Mouse (Mus musculus): ENCODE results near the gene Isg15. TPM values are rescaled to one million over a fixed set of nuclear protein-coding genes. Genes with fewer than 3 reads are reported as not detected.

The Isg15 gene
- polyA plus RNA-seq, 1 experiment from 2014 or later: 0.47 TPM

- ATAC-seq (replicated peaks; ENCODE audit: low FRiP score) (no peak), DNase-seq (ENCODE audit: low spot score) (peak; percentile 70)
- peaks cover 36% of the 10 kb centered on the region for H3K4me1 ChIP-seq (replicated peaks; ENCODE audit: control insufficient read depth, insufficient read depth, low read length)
- H3K4me3 ChIP-seq (ENCODE audit: low read depth, low read length): peak overlapping the region; percentile 88
- peak overlapping the region; percentile 56 for H3K27ac ChIP-seq (ENCODE audit: low read depth, low read length)
- H3K9ac ChIP-seq (ENCODE audit: low read depth, low read length): peak overlapping the region; percentile 82
- peaks cover 8% of the 10 kb centered on the region for H3K27me3 ChIP-seq (replicated peaks; ENCODE audit: control insufficient read depth, insufficient read depth, low read length)
- no peaks in the 10 kb centered on the region; the same call in 1 of the 2 replicates for H3K36me3 ChIP-seq (ENCODE audit: control insufficient read depth, insufficient read depth, low read length)
- H3K9me3 ChIP-seq (ENCODE audit: control insufficient read depth, low read length): no peaks in the 10 kb centered on the region
- H3K4me2 ChIP-seq: peak overlapping the region; percentile 99
- WGBS: 8% methylated on average over 35 of the region's 35 CpGs
Measured at GRCm38 (mm10) chr4:156195927-156196870, 4.4 kb downstream of the Isg15 start.

GRCm38 (mm10) chr4:156194346-156194745 is 6.3 kb downstream of the Isg15 start:
- ATAC-seq (replicated peaks; ENCODE audit: low FRiP score): no peak

GRCm38 (mm10) chr4:156193906-156194305 is 6.7 kb downstream of the Isg15 start:
- peaks cover 48% of the 10 kb centered on the region for H3K4me1 ChIP-seq (replicated peaks; ENCODE audit: control insufficient read depth, insufficient read depth, low read length)
- H3K4me3 ChIP-seq (ENCODE audit: low read depth, low read length): 0 out of 2 replicates have a peak overlapping the region, but pooled peaks have one; percentile 7
- 67% methylated on average over 5 of the region's 5 CpGs for WGBS
- H3K36me3 ChIP-seq (ENCODE audit: control insufficient read depth, insufficient read depth, low read length): no peaks in the 10 kb centered on the region; the same call in 1 of the 2 replicates
- ATAC-seq (replicated peaks; ENCODE audit: low FRiP score) (no peak), DNase-seq (ENCODE audit: low spot score) (no peak)
- no peaks in the 10 kb centered on the region for H3K9me3 ChIP-seq (ENCODE audit: control insufficient read depth, low read length)
- H3K9ac ChIP-seq (ENCODE audit: low read depth, low read length): no peak overlapping the region
- peak overlapping the region; percentile 99 for H3K4me2 ChIP-seq
- no peak overlapping the region for H3K27ac ChIP-seq (ENCODE audit: low read depth, low read length)
- H3K27me3 ChIP-seq (replicated peaks; ENCODE audit: control insufficient read depth, insufficient read depth, low read length): peaks cover 8% of the 10 kb centered on the region

More at GRCm38 (mm10) chr4:156194346-156194745, 6.3 kb downstream of the Isg15 start:
- no peaks in the 10 kb centered on the region for H3K9me3 ChIP-seq (ENCODE audit: control insufficient read depth, low read length)
- H3K9ac ChIP-seq (ENCODE audit: low read depth, low read length): no peak overlapping the region
- peaks cover 43% of the 10 kb centered on the region for H3K4me1 ChIP-seq (replicated peaks; ENCODE audit: control insufficient read depth, insufficient read depth, low read length)
- H3K36me3 ChIP-seq (ENCODE audit: control insufficient read depth, insufficient read depth, low read length): no peaks in the 10 kb centered on the region; the same call in 1 of the 2 replicates
- no peak for DNase-seq (ENCODE audit: low spot score)
- H3K27me3 ChIP-seq (replicated peaks; ENCODE audit: control insufficient read depth, insufficient read depth, low read length): peaks cover 8% of the 10 kb centered on the region
- H3K4me2 ChIP-seq: peak overlapping the region; percentile 99
- H3K27ac ChIP-seq (ENCODE audit: low read depth, low read length): no peak overlapping the region
- WGBS: 45% methylated on average over 6 of the region's 6 CpGs
- 0 out of 2 replicates have a peak overlapping the region, but pooled peaks have one; percentile 7 for H3K4me3 ChIP-seq (ENCODE audit: low read depth, low read length)

GRCm38 (mm10) chr4:156193200-156193590 is 7.4 kb downstream of the Isg15 start:
- no peak for DNase-seq (ENCODE audit: low spot score)

GRCm38 (mm10) chr4:156192421-156193199 is 8.0 kb downstream of the Isg15 start:
- no peaks in the 10 kb centered on the region; the same call in 1 of the 2 replicates for H3K36me3 ChIP-seq (ENCODE audit: control insufficient read depth, insufficient read depth, low read length)
- no peaks in the 10 kb centered on the region for H3K9me3 ChIP-seq (ENCODE audit: control insufficient read depth, low read length)
- H3K4me1 ChIP-seq (replicated peaks; ENCODE audit: control insufficient read depth, insufficient read depth, low read length): peaks cover 58% of the 10 kb centered on the region
- H3K27ac ChIP-seq (ENCODE audit: low read depth, low read length): no peak overlapping the region
- H3K27me3 ChIP-seq (replicated peaks; ENCODE audit: control insufficient read depth, insufficient read depth, low read length): peaks cover 8% of the 10 kb centered on the region
- DNase-seq (ENCODE audit: low spot score) (no peak), ATAC-seq (replicated peaks; ENCODE audit: low FRiP score) (0 out of 2 replicates have a peak, but pooled peaks have one; percentile 22)
- 0 out of 2 replicates have a peak overlapping the region, but pooled peaks have one; percentile 8 for H3K4me2 ChIP-seq
- 53% methylated on average over 8 of the region's 8 CpGs for WGBS
- H3K4me3 ChIP-seq (ENCODE audit: low read depth, low read length): no peak overlapping the region
- H3K9ac ChIP-seq (ENCODE audit: low read depth, low read length): no peak overlapping the region

More at GRCm38 (mm10) chr4:156193200-156193590, 7.4 kb downstream of the Isg15 start:
- peaks cover 55% of the 10 kb centered on the region for H3K4me1 ChIP-seq (replicated peaks; ENCODE audit: control insufficient read depth, insufficient read depth, low read length)
- no peak overlapping the region for H3K27ac ChIP-seq (ENCODE audit: low read depth, low read length)
- no peak overlapping the region for H3K9ac ChIP-seq (ENCODE audit: low read depth, low read length)
- H3K4me3 ChIP-seq (ENCODE audit: low read depth, low read length): no peak overlapping the region
- 36% methylated on average over 2 of the region's 2 CpGs for WGBS
- H3K9me3 ChIP-seq (ENCODE audit: control insufficient read depth, low read length): no peaks in the 10 kb centered on the region
- no peaks in the 10 kb centered on the region; the same call in 1 of the 2 replicates for H3K36me3 ChIP-seq (ENCODE audit: control insufficient read depth, insufficient read depth, low read length)
- no peak for ATAC-seq (replicated peaks; ENCODE audit: low FRiP score)
- H3K4me2 ChIP-seq: no peak overlapping the region
- H3K27me3 ChIP-seq (replicated peaks; ENCODE audit: control insufficient read depth, insufficient read depth, low read length): peaks cover 8% of the 10 kb centered on the region

GRCm38 (mm10) chr4:156188811-156189323 is 11.8 kb downstream of the Isg15 start:
- DNase-seq (ENCODE audit: low spot score): no peak
- Histone ChIP-seq H3K4me1 (replicated peaks; ENCODE audit: control insufficient read depth, insufficient read depth, low read length) (peaks cover 72% of the 10 kb centered on the region), H3K36me3 (ENCODE audit: control insufficient read depth, insufficient read depth, low read length) (peaks cover 3% of the 10 kb centered on the region; the same call in 1 of the 2 replicates), H3K27ac (ENCODE audit: low read depth, low read length) (peak overlapping the region; percentile 39; the same call in 1 of the 2 replicates), H3K27me3 (replicated peaks; ENCODE audit: control insufficient read depth, insufficient read depth, low read length) (no peaks in the 10 kb centered on the region), H3K9ac (ENCODE audit: low read depth, low read length) (0 out of 2 replicates have a peak overlapping the region, but pooled peaks have one; percentile 16), H3K4me2 (peak overlapping the region; percentile 26; the same call in 1 of the 2 replicates), H3K9me3 (ENCODE audit: control insufficient read depth, low read length) (no peaks in the 10 kb centered on the region), H3K4me3 (ENCODE audit: low read depth, low read length) (no peak overlapping the region)
- WGBS: 36% methylated on average over 6 of the region's 6 CpGs
- ATAC-seq (replicated peaks; ENCODE audit: low FRiP score): no peak

- H3K4me2 ChIP-seq: no peak overlapping the region
- no peak overlapping the region for H3K27ac ChIP-seq (ENCODE audit: low read depth, low read length)
- no peak for ATAC-seq (replicated peaks; ENCODE audit: low FRiP score)
- DNase-seq (ENCODE audit: low spot score): no peak
- H3K27me3 ChIP-seq (replicated peaks; ENCODE audit: control insufficient read depth, insufficient read depth, low read length): no peaks in the 10 kb centered on the region
- peak overlapping the region; percentile 16; the same call in 1 of the 2 replicates for H3K9ac ChIP-seq (ENCODE audit: low read depth, low read length)
- peaks cover 3% of the 10 kb centered on the region; the same call in 1 of the 2 replicates for H3K36me3 ChIP-seq (ENCODE audit: control insufficient read depth, insufficient read depth, low read length)
- peaks cover 70% of the 10 kb centered on the region for H3K4me1 ChIP-seq (replicated peaks; ENCODE audit: control insufficient read depth, insufficient read depth, low read length)
- H3K4me3 ChIP-seq (ENCODE audit: low read depth, low read length): no peak overlapping the region
- 60% methylated on average over 5 of the region's 5 CpGs for WGBS
- H3K9me3 ChIP-seq (ENCODE audit: control insufficient read depth, low read length): no peaks in the 10 kb centered on the region
Measured at GRCm38 (mm10) chr4:156188162-156188810, 12.3 kb downstream of the Isg15 start.
